Mouse (Mus musculus) megakaryocyte, embryonic 14.5 days (primary cell): ENCODE measurements around the gene D17Wsu92e. TPM values are rescaled to one million over a fixed set of nuclear protein-coding genes. Genes with fewer than 3 reads are reported as not detected.

Experiments
- H3K27me3 ChIP-seq: replicated peaks from 2 replicates; pipeline ENCODE3; 2012; ENCODE audit warnings: inconsistent platforms
- H3K36me3 ChIP-seq: replicated peaks from 2 replicates; pipeline ENCODE3; 2012; ENCODE audit warnings: low read length, inconsistent platforms, mixed read lengths
- H3K4me1 ChIP-seq: 2 replicates; pipeline ENCODE4 v1.6.1; 2012; ENCODE audit warnings: inconsistent platforms
- H3K4me3 ChIP-seq: replicated peaks from 2 replicates; pipeline ENCODE3; 2012; ENCODE audit warnings: moderate library complexity, mild to moderate bottlenecking, inconsistent platforms
- H3K9me3 ChIP-seq: 2 replicates; pipeline ENCODE4 v1.6.1; 2012; ENCODE audit warnings: inconsistent platforms
- FLI1 ChIP-seq: IDR thresholded peaks from 2 replicates; pipeline ENCODE4 v1.6.1; 2012; ENCODE audit warnings: low read length, inconsistent platforms, mixed read lengths
- GATA1 ChIP-seq: IDR thresholded peaks from 3 replicates; pipeline ENCODE4 v1.6.1; 2012; ENCODE audit warnings: mixed read lengths, low read length, inconsistent platforms, borderline replicate concordance
- polyA plus RNA-seq: library from polyadenylated mRNA; stranded (reverse); fragments of >175 nt; gene quantifications from 2 replicates; pipeline ENCODE4 v1.2.3, GENCODE M21; 2012; ENCODE audit warnings: low replicate concordance; ENCODE audit not compliant: insufficient read depth

The D17Wsu92e gene
- polyA plus RNA-seq, 1 experiment, result 42.6 TPM

GRCm38 (mm10) chr17:27821407-27822338, 1.2 kb upstream of the D17Wsu92e start:
- no peak for TF ChIP-seq FLI1
- no peak for TF ChIP-seq GATA1
- peaks cover 5% of the 10 kb centered on the region for H3K36me3 ChIP-seq
- H3K27me3 ChIP-seq, result no peaks in the 10 kb centered on the region
- H3K4me1 ChIP-seq, result peaks cover 63% of the 10 kb centered on the region
- no peaks in the 10 kb centered on the region for H3K9me3 ChIP-seq
- H3K4me3 ChIP-seq, result peak overlapping the region; percentile 99

DNA sequence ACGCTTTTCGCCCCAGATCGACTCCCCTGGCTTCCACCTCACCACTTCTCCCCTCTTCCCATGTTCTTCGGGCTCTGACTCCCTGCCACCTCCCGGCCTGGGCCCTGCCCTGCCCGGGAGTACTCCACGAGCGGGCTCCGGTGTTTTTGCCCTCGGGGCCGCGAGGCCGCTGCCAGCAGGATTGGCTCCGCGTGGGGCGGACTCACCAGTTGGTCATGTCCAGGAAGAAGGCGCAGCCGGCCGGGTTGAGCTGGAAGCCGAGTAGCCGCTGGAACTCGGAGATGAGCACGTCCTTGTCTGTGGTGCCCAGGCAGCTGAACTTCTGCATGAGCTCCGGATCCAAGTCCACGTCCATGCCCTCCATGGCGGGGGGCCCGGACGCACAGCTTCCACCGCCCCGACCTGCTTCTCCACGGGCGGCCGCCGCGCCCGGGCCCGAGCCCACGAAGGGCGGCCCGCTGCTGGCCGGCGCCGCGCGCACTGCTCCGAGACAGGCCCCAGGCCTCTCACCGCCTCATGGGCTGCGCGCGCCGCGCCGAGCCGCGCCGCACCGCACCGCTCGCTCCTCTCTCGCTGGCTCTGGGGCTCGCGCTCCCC, 379 bp downstream of the D17Wsu92e start:
- no peak for TF ChIP-seq FLI1
- TF ChIP-seq GATA1, result no peak
- peak overlapping the region; percentile 99 for H3K4me3 ChIP-seq
- no peaks in the 10 kb centered on the region for H3K27me3 ChIP-seq
- peaks cover 12% of the 10 kb centered on the region for H3K36me3 ChIP-seq
- no peaks in the 10 kb centered on the region for H3K9me3 ChIP-seq
- peaks cover 56% of the 10 kb centered on the region for H3K4me1 ChIP-seq

DNA sequence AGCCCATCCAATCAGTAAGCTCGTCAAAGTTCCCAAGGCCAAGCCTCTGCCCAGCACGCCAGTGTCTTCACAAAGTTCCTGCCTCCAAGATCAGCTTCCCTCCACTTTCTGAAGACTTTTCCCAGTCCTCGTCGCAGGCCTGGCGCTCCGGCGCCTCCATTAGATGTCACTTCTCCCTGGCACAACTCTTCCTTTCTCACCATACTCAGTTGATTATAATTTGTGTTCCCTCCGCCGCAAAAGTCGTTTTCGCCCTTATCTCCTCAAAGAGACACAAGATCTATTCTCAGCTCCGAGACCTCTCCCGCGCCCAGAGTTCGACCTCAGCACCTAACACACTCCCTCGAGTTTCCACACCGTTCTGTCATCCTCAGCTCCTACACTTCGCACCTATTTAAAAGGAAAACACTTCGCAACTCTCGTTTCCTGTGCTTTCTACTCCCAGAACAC, 902 bp downstream of the D17Wsu92e start:
- Histone ChIP-seq H3K36me3 (peaks cover 13% of the 10 kb centered on the region), H3K4me1 (peaks cover 54% of the 10 kb centered on the region), H3K9me3 (no peaks in the 10 kb centered on the region), H3K4me3 (peak overlapping the region; percentile 99), H3K27me3 (no peaks in the 10 kb centered on the region)
- TF ChIP-seq FLI1 (no peak), GATA1 (no peak)

DNA sequence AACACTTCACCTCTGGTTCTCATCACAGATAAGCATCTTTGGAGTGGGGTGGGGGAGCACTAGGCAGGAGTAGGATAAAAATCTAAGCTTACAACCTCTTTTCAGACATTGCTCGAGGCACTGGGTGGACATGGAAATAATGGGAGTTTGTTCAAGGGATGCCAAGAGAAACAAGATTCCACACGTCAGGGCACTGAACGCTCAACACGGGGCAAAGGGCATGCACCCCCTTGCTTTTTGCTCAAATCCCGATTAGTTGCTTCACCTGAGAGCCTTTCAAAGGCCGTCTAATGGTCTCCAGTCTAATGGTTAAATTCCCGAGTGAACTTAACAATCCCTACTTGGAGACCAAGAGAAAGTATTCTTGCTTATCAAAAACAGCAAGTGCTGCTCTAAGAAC, 1.4 kb downstream of the D17Wsu92e start:
- no peak for TF ChIP-seq GATA1
- TF ChIP-seq FLI1, result no peak
- Histone ChIP-seq H3K4me3 (peak overlapping the region; percentile 99), H3K4me1 (peaks cover 57% of the 10 kb centered on the region), H3K27me3 (no peaks in the 10 kb centered on the region), H3K9me3 (no peaks in the 10 kb centered on the region), H3K36me3 (peaks cover 16% of the 10 kb centered on the region)

DNA sequence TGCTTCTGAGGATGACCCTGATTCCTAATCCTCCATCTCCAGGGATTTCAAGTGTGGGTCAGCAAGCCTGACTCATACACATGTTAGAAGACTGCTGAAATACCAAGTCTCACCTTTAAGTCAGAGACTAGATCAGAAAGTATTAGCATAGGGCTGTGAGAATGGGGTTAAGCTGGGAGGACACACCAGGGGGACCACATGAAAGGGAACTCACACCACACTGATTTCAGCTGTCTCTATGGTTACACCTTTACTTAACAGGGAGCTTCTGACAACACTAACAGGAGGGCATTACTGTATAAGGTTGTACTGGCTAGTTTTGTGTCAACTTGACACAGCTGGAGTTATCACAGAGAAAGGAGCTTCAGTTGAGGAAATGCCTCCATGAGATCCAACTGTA, 5.8 kb downstream of the D17Wsu92e start:
- Histone ChIP-seq H3K36me3 (peaks cover 37% of the 10 kb centered on the region), H3K4me1 (peaks cover 75% of the 10 kb centered on the region), H3K27me3 (no peaks in the 10 kb centered on the region), H3K4me3 (no peak overlapping the region), H3K9me3 (no peaks in the 10 kb centered on the region)
- no peak for TF ChIP-seq FLI1
- no peak for TF ChIP-seq GATA1

DNA sequence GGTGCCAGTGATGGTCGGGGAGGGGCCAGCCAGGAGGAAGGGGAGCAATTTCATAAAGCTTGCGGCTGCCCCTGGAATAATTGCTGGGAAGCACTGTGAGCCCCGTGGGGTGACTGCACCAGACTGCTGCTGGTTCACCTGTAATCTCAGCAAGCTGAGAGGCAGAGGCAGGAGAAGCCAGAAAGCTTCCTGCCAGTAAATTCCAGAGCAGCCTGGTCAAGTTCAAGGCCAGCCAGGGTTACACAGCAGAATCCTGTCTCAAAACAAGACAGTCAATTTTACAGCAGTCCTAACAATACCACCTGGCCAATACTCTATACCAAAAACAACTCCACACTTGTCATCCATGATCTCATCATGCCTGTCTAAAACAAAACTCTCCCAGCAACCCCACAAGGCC, 8.5 kb downstream of the D17Wsu92e start:
- peaks cover 34% of the 10 kb centered on the region for H3K36me3 ChIP-seq
- TF ChIP-seq FLI1 (no peak), GATA1 (no peak)

GRCm38 (mm10) chr17:27810569-27811331, 9.7 kb downstream of the D17Wsu92e start:
- H3K27me3 ChIP-seq, result no peaks in the 10 kb centered on the region
- H3K4me1 ChIP-seq, result peaks cover 76% of the 10 kb centered on the region
- H3K4me3 ChIP-seq, result no peak overlapping the region
- H3K36me3 ChIP-seq, result peaks cover 39% of the 10 kb centered on the region
- H3K9me3 ChIP-seq, result no peaks in the 10 kb centered on the region
- no peak for TF ChIP-seq FLI1
- TF ChIP-seq GATA1, result no peak

More for the DNA sequence above, 8.5 kb downstream of the D17Wsu92e start:
- Histone ChIP-seq H3K4me3 (no peak overlapping the region), H3K27me3 (no peaks in the 10 kb centered on the region), H3K9me3 (no peaks in the 10 kb centered on the region), H3K4me1 (peaks cover 69% of the 10 kb centered on the region)

GRCm38 (mm10) chr17:27807542-27808078, 12.8 kb downstream of the D17Wsu92e start:
- Histone ChIP-seq H3K4me3 (no peak overlapping the region), H3K27me3 (no peaks in the 10 kb centered on the region), H3K4me1 (peaks cover 87% of the 10 kb centered on the region), H3K36me3 (peaks cover 51% of the 10 kb centered on the region), H3K9me3 (no peaks in the 10 kb centered on the region)
- TF ChIP-seq GATA1 (no peak), FLI1 (no peak)
